Mouse (Mus musculus) limb, embryonic 14.5 days (tissue): ENCODE measurements at regions not wholly inside any gene's neighbourhood (a gene's known extent, or its start where the extent isn't known, plus 50 kb on each side); places are given as distances from the start of the nearest gene placed in this dataset.
"Not testable (repeated sequence)": the region's sequence is repeated elsewhere in the genome, so short reads cannot be mapped to it uniquely, and the experiment has no call there.

Source experiments
- ATAC-seq: fragments of 200-750 bp; cut with Nextera tagmentation; 2 replicates; pipeline ENCODE4 v1.8.0; 2017; ENCODE audit warnings: low read depth, moderate number of reproducible peaks, moderate TSS enrichment; ENCODE audit not compliant: low FRiP score
- DNase-seq: peaks from one replicate; pipeline ENCODE4 v3.0.0-alpha.2; 2015; ENCODE audit warnings: low spot score
- H3K27ac ChIP-seq: fragments of 300-500 bp; sonication (generic); replicated peaks from 2 replicates; pipeline ENCODE4 v1.5.1; 2014; ENCODE audit warnings: low read depth, mild to moderate bottlenecking, low read length, moderate library complexity, mixed read lengths
- H3K27me3 ChIP-seq: fragments of 300-500 bp; sonication (generic); 2 replicates; pipeline ENCODE4 v1.6.1; 2014; ENCODE audit warnings: low read length, mixed read lengths; ENCODE audit not compliant: control insufficient read depth, insufficient read depth
- H3K36me3 ChIP-seq: fragments of 300-500 bp; sonication (generic); 2 replicates; pipeline ENCODE4 v1.6.1; 2014; ENCODE audit warnings: mild to moderate bottlenecking, low read length, moderate library complexity, mixed read lengths; ENCODE audit not compliant: control insufficient read depth, insufficient read depth
- H3K4me1 ChIP-seq: fragments of 300-500 bp; sonication (generic); 2 replicates; pipeline ENCODE4 v1.6.1; 2014; ENCODE audit warnings: antibody characterized with exemption, low read length, mixed read lengths; ENCODE audit not compliant: control insufficient read depth, insufficient read depth
- H3K4me2 ChIP-seq: fragments of 300-500 bp; sonication (generic); replicated peaks from 2 replicates; pipeline ENCODE4 v1.6.1; 2014; ENCODE audit warnings: low read depth, mild to moderate bottlenecking, low read length, moderate library complexity; ENCODE audit not compliant: severe bottlenecking
- H3K4me3 ChIP-seq: fragments of 300-500 bp; sonication (generic); replicated peaks from 2 replicates; pipeline ENCODE4 v1.5.1; 2014; ENCODE audit warnings: low read length
- H3K9ac ChIP-seq: fragments of 300-500 bp; sonication (generic); 2 replicates; pipeline ENCODE4 v1.6.1; 2014; ENCODE audit warnings: mild to moderate bottlenecking, low read depth, low read length, moderate library complexity; ENCODE audit not compliant: severe bottlenecking
- H3K9me3 ChIP-seq: fragments of 300-500 bp; sonication (generic); 2 replicates; pipeline ENCODE4 v1.6.1; 2016; ENCODE audit warnings: low read length; ENCODE audit not compliant: control insufficient read depth
- POLR2A ChIP-seq: fragments of 200-500 bp; IDR thresholded peaks from 2 replicates; pipeline ENCODE4 v1.8.0; 2012; ENCODE audit warnings: inconsistent platforms, mild to moderate bottlenecking, moderate library complexity, borderline replicate concordance; ENCODE audit not compliant: insufficient read depth, insufficient read length; ENCODE audit errors: extremely low read depth
- WGBS: fragments of 180-500 bp; shearing (Covaris S2); extraction: QIAGEN DNeasy Blood & Tissue Kit; methylation state at CpG from one replicate; pipeline ENCODE4 v1.1.7; 2014; 5-methylcytosine and 5-hydroxymethylcytosine counted together

- 0 out of 2 replicates have a peak, but pooled peaks cover 2% of the 10 kb centered on the region for H3K9me3 ChIP-seq
- H3K4me1 ChIP-seq: no peaks in the 10 kb centered on the region
- no peak overlapping the region for H3K27ac ChIP-seq
- no peak for TF ChIP-seq POLR2A
- H3K4me3 ChIP-seq: no peak overlapping the region
- no peaks in the 10 kb centered on the region for H3K27me3 ChIP-seq
- WGBS: 28% methylated on average over 7 of the region's 7 CpGs
- no peaks in the 10 kb centered on the region for H3K36me3 ChIP-seq
- DNase-seq (no peak), ATAC-seq (no peak)
- H3K9ac ChIP-seq: no peak overlapping the region
- no peak overlapping the region for H3K4me2 ChIP-seq
Measured at GRCm38 (mm10) chr17:4541020-4541743, 452.9 kb upstream of the Arid1b start.

- H3K27me3 ChIP-seq: no peaks in the 10 kb centered on the region
- H3K9me3 ChIP-seq: no peaks in the 10 kb centered on the region
- DNase-seq (no peak), ATAC-seq (no peak)
- H3K36me3 ChIP-seq: no peaks in the 10 kb centered on the region
- no peak for TF ChIP-seq POLR2A
- H3K4me2 ChIP-seq: no peak overlapping the region
- 65% methylated on average over 2 of the region's 2 CpGs for WGBS
- H3K4me3 ChIP-seq: no peak overlapping the region
- no peak overlapping the region for H3K9ac ChIP-seq
- no peak overlapping the region for H3K27ac ChIP-seq
- no peaks in the 10 kb centered on the region for H3K4me1 ChIP-seq
Measured at GRCm38 (mm10) chr17:4546579-4546978, 447.6 kb upstream of the Arid1b start.

- 74% methylated on average over 4 of the region's 4 CpGs for WGBS
- ATAC-seq, DNase-seq, H3K4me1 ChIP-seq, H3K4me3 ChIP-seq, H3K27ac ChIP-seq, H3K4me2 ChIP-seq, H3K9me3 ChIP-seq, H3K36me3 ChIP-seq, H3K27me3 ChIP-seq, H3K9ac ChIP-seq: not testable (repeated sequence)
Measured at GRCm38 (mm10) chr17:4553026-4553425, 441.1 kb upstream of the Arid1b start.

- WGBS: 68% methylated on average over 3 of the region's 3 CpGs
Measured at GRCm38 (mm10) chr17:4563641-4564040, 430.5 kb upstream of the Arid1b start.

GRCm38 (mm10) chr17:4576883-4577282 is 417.2 kb upstream of the Arid1b start:
- Histone ChIP-seq H3K9me3 (no peaks in the 10 kb centered on the region), H3K4me1 (no peaks in the 10 kb centered on the region), H3K36me3 (no peaks in the 10 kb centered on the region), H3K27me3 (no peaks in the 10 kb centered on the region), H3K9ac (no peak overlapping the region), H3K4me3 (no peak overlapping the region), H3K4me2 (no peak overlapping the region), H3K27ac (no peak overlapping the region)
- DNase-seq (no peak), ATAC-seq (no peak)
- 70% methylated on average over 5 of the region's 5 CpGs for WGBS
- TF ChIP-seq POLR2A: no peak

More at GRCm38 (mm10) chr17:4563641-4564040, 430.5 kb upstream of the Arid1b start:
- H3K27me3 ChIP-seq: no peaks in the 10 kb centered on the region
- no peak overlapping the region for H3K4me3 ChIP-seq
- TF ChIP-seq POLR2A: no peak
- no peaks in the 10 kb centered on the region for H3K9me3 ChIP-seq
- no peak overlapping the region for H3K27ac ChIP-seq
- no peak overlapping the region for H3K9ac ChIP-seq
- no peak for ATAC-seq
- no peaks in the 10 kb centered on the region for H3K4me1 ChIP-seq
- no peaks in the 10 kb centered on the region for H3K36me3 ChIP-seq
- no peak overlapping the region for H3K4me2 ChIP-seq
- no peak for DNase-seq
